Mouse (Mus musculus) cortical plate, adult 2 months (tissue): Measurements from ENCODE around the gene Sapcd2.

Source experiments
- CTCF ChIP-seq: fragments of 200-500 bp; IDR thresholded peaks from 2 replicates; pipeline ENCODE4 v1.5.1; 2011; ENCODE audit warnings: mild to moderate bottlenecking, control low read depth, low read length; ENCODE audit not compliant: insufficient read depth; ENCODE audit errors: extremely low read depth
- POLR2A ChIP-seq: fragments of 200-500 bp; IDR thresholded peaks from 2 replicates; pipeline ENCODE4 v1.6.1; 2011; ENCODE audit warnings: mild to moderate bottlenecking, low read length, control low read depth; ENCODE audit not compliant: insufficient read depth; ENCODE audit errors: extremely low read depth

- TF ChIP-seq CTCF, result no peak
- TF ChIP-seq POLR2A, result peak; percentile 86
Measured at GRCm38 (mm10) chr2:25402972-25403601, 31.0 kb downstream of the Sapcd2 start.
